Mouse (Mus musculus) lung, postnatal 0 days (tissue): ENCODE measurements around the gene Tctn3. TPM values are rescaled to one million over a fixed set of nuclear protein-coding genes. Genes with fewer than 3 reads are reported as not detected.

ENCODE experiments used
- ATAC-seq: fragments of 200-750 bp; cut with Nextera tagmentation; 2 replicates; pipeline ENCODE4 v1.8.0; 2017; ENCODE audit warnings: moderate library complexity
- DNase-seq: peaks from one replicate; pipeline ENCODE4 v3.0.0-alpha.2; 2016; ENCODE audit warnings: low spot score
- H3K27ac ChIP-seq: fragments of 300-500 bp; sonication (generic); 2 replicates; pipeline ENCODE4 v1.5.1; 2014; ENCODE audit warnings: antibody characterized with exemption, mild to moderate bottlenecking, low read length, mixed read lengths
- H3K27me3 ChIP-seq: fragments of 300-500 bp; sonication (generic); replicated peaks from 2 replicates; pipeline ENCODE4 v1.6.1; 2014; ENCODE audit warnings: low read length, mixed read lengths; ENCODE audit not compliant: insufficient read depth
- H3K36me3 ChIP-seq: fragments of 300-500 bp; sonication (generic); 2 replicates; pipeline ENCODE4 v1.6.1; 2014; ENCODE audit warnings: low read length, mixed read lengths; ENCODE audit not compliant: insufficient read depth
- H3K4me1 ChIP-seq: fragments of 300-500 bp; sonication (generic); 2 replicates; pipeline ENCODE4 v1.6.1; 2014; ENCODE audit warnings: antibody characterized with exemption, low read depth, low read length, mixed read lengths; ENCODE audit not compliant: insufficient read depth
- H3K4me2 ChIP-seq: fragments of 300-500 bp; sonication (generic); replicated peaks from 2 replicates; pipeline ENCODE4 v1.6.1; 2014; ENCODE audit warnings: low read depth, mild to moderate bottlenecking, low read length, moderate library complexity, mixed read lengths
- H3K4me3 ChIP-seq: fragments of 300-500 bp; sonication (generic); 2 replicates; pipeline ENCODE4 v1.5.1; 2014; ENCODE audit warnings: low read depth, low read length
- H3K9ac ChIP-seq: fragments of 300-500 bp; sonication (generic); replicated peaks from 2 replicates; pipeline ENCODE4 v1.6.1; 2014; ENCODE audit warnings: low read depth, mild to moderate bottlenecking
- H3K9me3 ChIP-seq: fragments of 300-500 bp; sonication (generic); 2 replicates; pipeline ENCODE4 v1.6.1; 2016; ENCODE audit warnings: low read length, mixed read lengths
- CTCF ChIP-seq: IDR thresholded peaks from 2 replicates; pipeline ENCODE4 v1.5.1; 2016; ENCODE audit warnings: antibody characterized with exemption, mild to moderate bottlenecking
- EP300 ChIP-seq: IDR thresholded peaks from 2 replicates; pipeline ENCODE4 v1.6.1; 2016; ENCODE audit warnings: antibody characterized with exemption, mild to moderate bottlenecking, control low read depth
- WGBS: fragments of 180-500 bp; shearing (Covaris S2); extraction: QIAGEN DNeasy Blood & Tissue Kit; methylation state at CpG from one replicate; pipeline ENCODE4 v1.1.7; 2014; 5-methylcytosine and 5-hydroxymethylcytosine counted together
- polyA plus RNA-seq: library from polyadenylated mRNA; unstranded; fragments of >200 nt; fragmentation: Nextera tagmentation; extraction: Ambion mirVana; gene quantifications from 2 replicates; pipeline ENCODE4 v1.2.1, GENCODE M21; 2015

Gene Tctn3
- polyA plus RNA-seq, 1 experiment from 2014 or later = 7.8 TPM

- 0 out of 2 replicates have a peak, but pooled peaks cover 3% of the 10 kb centered on the region for H3K36me3 ChIP-seq
- DNase-seq (no peak), ATAC-seq (no peak)
- TF ChIP-seq EP300 (no peak), CTCF (no peak)
- no peak overlapping the region for H3K9ac ChIP-seq
- no peaks in the 10 kb centered on the region for H3K4me1 ChIP-seq
- H3K9me3 ChIP-seq = no peaks in the 10 kb centered on the region
- H3K4me2 ChIP-seq = no peak overlapping the region
- H3K27me3 ChIP-seq = no peaks in the 10 kb centered on the region
- no peak overlapping the region for H3K4me3 ChIP-seq
- H3K27ac ChIP-seq = no peak overlapping the region
- 90% methylated on average over 6 of the region's 6 CpGs for WGBS
These were observed 63.6 kb downstream of the Tctn3 start for GRCm38 (mm10) chr19:40548386-40548785.

Other genes starting within 250 kb of the Tctn3 start
- 36.4 and 38.7 TPM in 2 replicates for gene Sorbs1, start 98.5 kb downstream of the Tctn3 start, polyA plus RNA-seq
- 11.1 and 13.6 TPM in 2 replicates for gene Aldh18a1, start 23.8 kb downstream of the Tctn3 start, polyA plus RNA-seq
- gene Entpd1, start 133 bp upstream of the Tctn3 start, polyA plus RNA-seq = 27.9 and 32.2 TPM in 2 replicates
- gene Cc2d2b, start 136.5 kb upstream of the Tctn3 start, polyA plus RNA-seq = 0.21 and 0.33 TPM in 2 replicates
- 12.7 and 14.8 TPM in 2 replicates for gene Ccnj, start 219.0 kb upstream of the Tctn3 start, polyA plus RNA-seq